Mouse (Mus musculus): ENCODE measurements around the gene Ppp2r3c. TPM values are rescaled to one million over a fixed set of nuclear protein-coding genes. Genes with fewer than 3 reads are reported as not detected.
"Not testable (repeated sequence)": the region's sequence is repeated elsewhere in the genome, so short reads cannot be mapped to it uniquely, and the experiment has no call there.

The Ppp2r3c gene
- total RNA-seq (2021): 10 to 100 TPM in 1 of 2 experiments, 1 to 10 TPM in 1; 8.9 to 10.4 TPM

GRCm38 (mm10) chr12:55302485-55303441 lies at the start of gene Ppp2r3c:
Gene Ppp2r3c (minus strand): TSS chr12:55302998.
- peak; percentile 90 to 92 for DNase-seq
- intact Hi-C loops (cut with DNase I): loop anchor here (10.0 kb wide), 1 partner anchor 608 kb away; the partner anchor contains the start of gene Eapp

DNA sequence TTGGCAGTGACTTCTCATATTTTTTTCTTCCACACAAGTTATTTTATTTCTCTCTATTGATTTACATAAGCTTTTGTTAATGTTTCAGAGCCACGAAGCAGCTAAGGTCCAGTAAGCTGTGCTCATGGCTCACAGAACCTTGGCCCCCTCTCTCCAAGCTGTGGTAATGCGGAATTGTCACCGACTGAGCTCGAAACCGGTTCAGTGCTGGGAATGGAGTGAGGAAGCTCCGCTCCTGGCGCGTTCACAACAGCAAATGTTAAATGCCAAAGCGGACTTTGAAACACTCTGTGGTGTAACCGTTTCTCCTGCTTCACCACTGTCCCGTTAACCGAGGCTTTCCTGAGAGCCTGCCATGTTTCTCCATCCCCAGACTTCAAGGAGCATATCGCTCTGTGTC lies 41.8 kb upstream of the Ppp2r3c start:
- peak; percentile 13 to 24 for DNase-seq
- intact Hi-C loops (cut with DNase I): no loop called here

DNA sequence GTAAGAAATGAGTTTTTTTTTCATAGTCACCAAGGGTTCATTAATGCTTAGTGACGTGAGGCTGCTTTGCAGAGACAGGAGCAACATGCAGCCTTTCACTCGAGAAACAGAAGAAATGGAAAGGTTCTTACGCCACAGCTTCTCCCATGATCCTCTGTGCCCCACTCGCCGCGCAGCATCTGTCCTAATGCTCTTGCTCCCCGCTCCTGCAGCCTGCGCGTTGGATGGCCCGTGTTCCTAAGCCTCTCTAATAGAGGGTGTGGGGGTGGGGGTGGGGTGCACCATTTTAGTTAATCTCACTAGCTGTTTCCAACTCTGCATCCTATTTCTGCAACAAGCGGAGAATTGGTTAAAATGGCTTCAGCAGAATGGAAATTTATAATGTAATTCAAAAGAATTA lies 41.2 kb upstream of the Ppp2r3c start:
- intact Hi-C loops (cut with DNase I): no loop called here
- no peak for DNase-seq

- DNase-seq; intact Hi-C loops (cut with DNase I): not testable (repeated sequence)
These were observed 40.2 kb upstream of the Ppp2r3c start for GRCm38 (mm10) chr12:55343045-55343444.

DNA sequence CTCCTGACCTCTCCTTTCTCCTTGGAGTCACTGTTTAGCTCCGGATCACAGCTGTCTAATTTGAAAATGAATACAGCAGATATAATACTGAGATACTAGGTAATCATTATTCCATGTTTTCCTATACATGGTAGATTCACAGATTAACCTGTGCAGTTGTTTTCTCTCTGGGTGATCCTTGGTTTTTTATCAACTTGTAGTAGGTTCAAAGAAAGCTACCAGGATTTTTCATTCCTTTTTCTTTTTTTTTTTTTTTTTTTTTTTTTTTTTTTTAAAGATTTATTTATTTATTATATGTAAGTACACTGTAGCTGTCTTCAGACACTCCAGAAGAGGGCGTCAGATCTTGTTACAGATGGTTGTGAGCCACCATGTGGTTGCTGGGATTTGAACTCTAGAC lies 35.7 kb upstream of the Ppp2r3c start:
- intact Hi-C loops (cut with DNase I); DNase-seq: not testable (repeated sequence)

GRCm38 (mm10) chr12:55333662-55334061 lies 30.9 kb upstream of the Ppp2r3c start:
- no peak for DNase-seq
- intact Hi-C loops (cut with DNase I): no loop called here

DNA sequence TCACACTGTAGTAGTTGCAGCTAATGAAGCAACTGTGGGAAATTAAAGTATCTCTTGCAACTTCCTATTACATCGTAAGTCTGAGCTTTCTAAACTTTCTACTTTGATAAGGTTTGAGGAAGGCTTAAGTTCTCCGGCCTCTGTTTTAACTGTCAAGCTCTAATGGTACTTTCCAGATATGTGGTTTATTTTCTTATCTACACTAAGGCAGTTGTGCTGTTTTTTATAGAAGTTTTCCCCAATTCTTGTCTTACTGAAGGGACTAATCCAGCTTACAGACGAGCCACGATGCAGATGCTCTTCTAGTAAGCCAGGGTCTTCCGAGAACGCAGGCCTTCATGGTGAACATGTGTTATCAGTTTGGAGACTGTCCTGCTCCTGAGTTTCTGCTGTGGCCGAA lies 26.6 kb upstream of the Ppp2r3c start:
- intact Hi-C loops (cut with DNase I): no loop called here
- DNase-seq: no peak

DNA sequence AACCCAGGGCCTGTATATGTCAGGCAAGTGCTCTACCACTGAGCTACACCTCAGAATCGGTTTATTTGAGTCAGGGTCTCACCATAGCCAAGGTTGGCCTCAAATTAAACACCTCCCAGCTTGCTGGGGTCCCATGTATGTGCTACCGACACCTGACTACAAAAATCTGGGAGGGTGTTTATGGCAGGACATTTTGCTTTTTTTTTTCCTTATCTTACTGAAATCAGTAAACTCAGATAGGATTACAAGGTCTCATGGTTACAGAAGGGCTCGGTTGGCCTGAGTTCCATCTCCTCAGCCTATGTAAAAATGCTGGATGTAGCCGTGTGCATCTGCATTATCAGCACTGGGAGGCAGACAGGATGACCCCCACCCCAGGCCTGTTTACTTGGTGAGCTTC lies 26.0 kb upstream of the Ppp2r3c start:
- no peak for DNase-seq
- intact Hi-C loops (cut with DNase I): no loop called here

DNA sequence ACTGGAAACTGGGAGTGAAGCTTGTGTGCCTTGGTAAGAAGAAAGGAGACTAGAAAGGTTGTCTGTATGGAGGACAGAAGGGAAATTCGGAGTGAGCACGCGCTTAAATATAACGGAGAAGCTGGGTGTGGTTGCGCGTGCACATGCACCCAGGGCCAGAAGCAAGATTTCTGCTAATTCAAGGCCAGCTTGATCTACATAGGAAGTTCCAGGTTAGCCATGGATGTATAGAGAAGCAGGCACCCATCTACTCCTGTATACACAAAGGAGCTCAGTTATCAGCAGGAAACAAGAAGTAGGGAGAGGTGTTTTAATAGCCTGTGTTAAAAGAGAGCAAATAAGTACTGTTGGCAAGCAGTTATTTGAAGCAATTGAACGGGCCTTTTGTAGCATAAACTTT lies 22.9 kb upstream of the Ppp2r3c start:
- DNase-seq: no peak
- intact Hi-C loops (cut with DNase I): no loop called here

DNA sequence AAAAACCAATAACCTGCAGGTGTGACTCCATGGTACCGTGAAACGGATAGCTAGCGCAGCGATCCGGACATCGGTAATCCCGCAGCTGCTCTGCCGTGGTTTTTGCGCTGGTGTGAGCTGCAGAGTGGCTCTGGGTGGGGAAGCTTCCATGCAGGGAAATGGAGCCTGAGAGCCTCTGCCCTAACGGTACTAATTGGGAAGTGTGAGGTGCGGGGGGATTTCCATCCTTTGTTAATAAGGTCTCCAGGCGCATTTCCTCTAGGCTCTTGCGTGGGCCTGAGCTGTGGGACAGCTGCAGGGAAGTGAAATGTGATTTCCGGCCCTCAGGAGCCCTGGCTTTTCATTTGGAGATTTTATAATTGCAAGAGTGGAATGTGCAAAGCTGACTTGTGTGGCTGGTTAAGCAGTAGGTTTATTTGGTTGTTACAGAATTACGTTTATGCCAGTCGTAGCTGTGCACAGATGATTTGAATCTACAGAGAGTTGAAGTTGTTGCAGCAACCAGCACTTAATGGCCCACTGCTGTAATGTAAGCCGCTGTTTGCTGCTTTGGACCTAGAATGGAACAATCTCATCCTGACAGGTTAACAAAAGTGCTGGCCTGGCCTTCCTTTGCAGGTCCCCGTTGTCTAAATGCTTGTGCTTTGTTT lies 19.0 kb upstream of the Ppp2r3c start:
- DNase-seq: peak; percentile 24 to 32
- intact Hi-C loops (cut with DNase I): no loop called here

DNA sequence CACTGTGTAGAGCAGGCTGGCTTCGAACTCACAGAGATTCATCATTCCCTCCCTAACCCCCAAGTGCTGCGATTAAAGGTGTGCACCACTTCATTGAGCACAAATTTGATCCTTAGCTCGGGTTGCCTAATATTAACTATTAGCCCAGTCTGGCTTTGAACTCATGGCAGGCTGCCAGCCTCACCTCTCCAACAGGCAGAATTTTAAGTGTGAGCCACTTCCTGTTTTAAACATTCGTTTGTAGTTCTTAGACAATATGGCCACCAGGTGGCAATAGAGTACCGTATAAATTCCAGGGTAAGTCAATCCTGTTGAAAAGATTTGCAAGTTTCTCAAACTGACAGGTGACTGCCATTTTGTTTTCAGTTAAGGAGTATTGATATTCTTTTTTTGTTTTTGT lies 12.4 kb upstream of the Ppp2r3c start:
- intact Hi-C loops (cut with DNase I): loop anchor here (1.0 to 2.0 kb wide), 2 partner anchors 40 to 184 kb away; no protein-coding TSS in a partner anchor
- DNase-seq: peak; percentile 73 to 74

DNA sequence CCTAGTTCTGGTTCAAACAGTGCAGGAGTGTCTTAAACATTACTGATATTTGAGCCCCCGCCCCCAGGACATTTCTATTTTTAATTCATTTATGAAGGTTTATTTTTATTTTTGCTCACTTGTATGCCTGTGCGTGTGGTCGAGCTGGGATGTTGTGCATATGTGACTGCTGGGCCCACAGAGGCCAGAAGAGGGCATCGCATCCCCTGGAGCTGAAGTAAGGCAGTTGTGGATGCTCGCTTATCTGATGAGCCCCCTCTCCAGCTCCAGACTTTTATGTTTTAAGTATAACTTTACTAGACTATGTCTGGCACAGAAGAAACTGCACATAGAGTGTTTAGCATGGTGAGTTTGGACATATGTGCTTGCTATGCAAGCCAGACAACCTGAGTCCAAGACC lies 11.1 kb upstream of the Ppp2r3c start:
- intact Hi-C loops (cut with DNase I): loop anchor here (2.0 to 5.0 kb wide), 2 partner anchors 41 to 518 kb away; no protein-coding TSS in a partner anchor

DNA sequence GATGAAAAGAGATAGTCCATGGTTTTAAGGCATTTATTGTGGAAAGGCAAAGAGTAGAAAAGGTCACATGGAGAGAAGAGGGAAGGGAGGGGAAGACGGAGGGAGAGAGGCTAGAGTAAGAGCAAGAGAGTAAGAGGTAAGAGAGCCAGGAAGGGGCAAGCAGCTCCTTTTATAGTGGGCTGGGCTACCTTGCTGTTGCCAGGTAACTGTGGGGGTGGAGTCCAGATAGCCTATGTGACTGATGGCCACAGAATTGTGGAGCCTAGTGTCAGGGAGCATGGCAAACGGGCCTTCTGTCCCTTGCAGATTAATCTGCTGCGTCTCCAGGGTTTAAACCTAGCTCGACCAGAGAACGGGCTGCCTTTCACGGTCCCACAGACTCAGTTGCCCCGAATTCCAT lies 9.0 kb upstream of the Ppp2r3c start:
- no peak for DNase-seq
- intact Hi-C loops (cut with DNase I): loop anchor here (5.0 kb wide), 1 partner anchor 520 kb away; no protein-coding TSS in a partner anchor

More for the DNA sequence above, 11.1 kb upstream of the Ppp2r3c start:
- DNase-seq: no peak

- intact Hi-C loops (cut with DNase I): loop anchor here (10.0 kb wide), 1 partner anchor 615 kb away; the partner anchor contains the start of gene Eapp
These were observed 6.7 kb upstream of the Ppp2r3c start for GRCm38 (mm10) chr12:55309501-55309900.

DNA sequence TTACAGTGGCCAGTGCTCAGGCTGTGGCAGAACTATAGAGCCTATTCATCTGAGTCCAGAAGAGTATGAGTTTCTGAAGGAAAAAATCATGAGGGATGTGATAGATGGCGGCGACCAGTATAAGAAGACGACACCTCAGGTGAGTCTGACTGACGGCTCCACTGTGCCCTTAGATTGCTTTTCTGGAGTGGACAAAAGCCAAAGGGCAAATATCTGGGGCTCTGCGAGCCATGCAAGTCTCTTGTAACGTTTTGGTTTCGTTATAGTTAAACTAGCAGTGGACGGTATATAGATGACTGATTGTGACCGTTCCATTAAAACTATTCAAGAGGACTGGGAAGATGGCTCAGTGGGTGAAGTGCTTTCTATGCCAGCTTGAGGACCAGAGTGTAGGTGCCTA lies 5.9 kb upstream of the Ppp2r3c start:
- DNase-seq: no peak
- intact Hi-C loops (cut with DNase I): loop anchor here (10.0 kb wide), 1 partner anchor 614 kb away; the partner anchor contains the start of gene Eapp

More at GRCm38 (mm10) chr12:55309501-55309900, 6.7 kb upstream of the Ppp2r3c start:
- no peak for DNase-seq

DNA sequence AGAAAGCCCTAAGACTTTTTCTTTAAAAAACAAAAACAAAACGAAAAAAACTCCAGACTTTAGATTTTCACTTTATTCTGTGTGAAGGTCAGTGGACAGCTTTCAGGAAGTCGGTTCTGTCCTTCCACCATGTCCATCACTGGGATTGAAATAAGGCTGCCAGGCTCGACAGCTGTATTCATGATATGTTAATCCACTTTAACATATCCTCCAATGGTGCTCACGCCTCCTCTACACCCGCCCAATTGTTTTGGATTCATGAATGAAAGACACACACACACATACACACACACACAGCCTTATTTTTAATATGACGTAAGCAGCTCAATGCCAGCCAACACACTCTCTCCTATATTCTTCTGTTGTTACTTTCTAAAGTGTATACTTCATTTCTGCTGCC lies 4.8 kb upstream of the Ppp2r3c start:
- intact Hi-C loops (cut with DNase I): loop anchor here (10.0 kb wide), 1 partner anchor 613 kb away; the partner anchor contains the start of gene Eapp
- DNase-seq: no peak

DNA sequence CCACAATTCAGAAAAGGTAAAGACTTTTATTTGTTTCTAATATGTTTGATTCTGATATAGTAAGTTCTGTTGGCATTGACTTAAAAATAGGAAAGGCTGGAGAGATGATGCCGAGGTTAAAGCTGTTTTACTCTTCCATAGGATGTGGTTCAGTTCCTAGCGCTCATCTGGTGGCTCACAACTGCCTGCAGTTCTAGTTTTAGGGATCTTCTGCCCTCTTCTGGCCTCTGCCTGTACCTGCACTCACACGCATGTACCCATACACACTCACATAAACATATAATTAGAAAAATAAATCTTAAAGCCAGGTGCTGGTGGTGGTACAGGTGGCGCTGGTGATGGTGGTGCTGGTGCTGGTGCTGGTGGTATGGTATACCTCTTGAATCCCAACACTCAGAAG lies 3.6 kb upstream of the Ppp2r3c start:
- DNase-seq: no peak
- intact Hi-C loops (cut with DNase I): loop anchor here (10.0 kb wide), 1 partner anchor 612 kb away; the partner anchor contains the start of gene Eapp

DNA sequence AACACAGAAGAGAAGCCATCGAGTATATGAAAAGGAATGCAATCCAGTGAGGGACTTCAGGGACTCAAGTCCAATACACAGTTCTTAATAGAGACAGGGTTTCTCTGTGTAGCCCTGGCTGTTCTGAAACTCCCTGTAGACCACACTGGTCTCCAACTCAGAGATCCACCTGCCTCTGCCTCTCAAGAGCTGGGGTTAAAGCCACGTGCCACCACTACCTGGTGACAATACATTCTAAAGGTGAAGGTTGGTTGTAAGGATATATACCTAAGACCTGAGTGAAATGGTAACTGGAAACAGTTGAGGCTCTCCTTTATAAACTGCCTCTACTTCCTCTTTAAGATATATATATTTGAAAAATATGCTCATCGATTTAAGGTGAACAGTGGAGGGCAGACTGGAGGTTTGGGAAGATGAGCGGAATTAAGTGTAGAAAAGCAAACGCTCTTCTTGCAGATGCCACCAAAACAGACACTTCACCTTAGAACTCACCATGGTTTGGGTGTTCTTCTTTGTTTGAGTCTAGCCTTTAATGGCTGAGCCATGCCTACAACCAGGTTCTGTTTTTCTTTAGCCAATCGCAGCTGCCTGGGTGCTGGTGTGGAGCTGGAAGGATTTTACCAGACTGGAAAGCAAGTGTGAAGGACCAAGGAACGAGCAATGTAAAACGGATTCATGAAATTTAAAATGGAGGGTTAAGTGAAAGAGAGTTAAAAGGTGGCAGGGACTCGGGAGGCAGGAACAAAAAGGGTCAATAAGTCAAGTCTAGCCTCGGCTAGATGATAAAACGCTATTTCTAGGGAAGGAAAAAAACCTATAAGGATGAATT lies 1.1 kb downstream of the Ppp2r3c start:
- intact Hi-C loops (cut with DNase I): loop anchor here (10.0 kb wide), 1 partner anchor 607 kb away; the partner anchor contains the start of gene Eapp
- DNase-seq: peak in 1 of 2 experiments; percentile 24

GRCm38 (mm10) chr12:55300820-55301351 lies 1.9 kb downstream of the Ppp2r3c start:
- intact Hi-C loops (cut with DNase I): loop anchor here (10.0 kb wide), 1 partner anchor 606 kb away; the partner anchor contains the start of gene Eapp
- DNase-seq: no peak

DNA sequence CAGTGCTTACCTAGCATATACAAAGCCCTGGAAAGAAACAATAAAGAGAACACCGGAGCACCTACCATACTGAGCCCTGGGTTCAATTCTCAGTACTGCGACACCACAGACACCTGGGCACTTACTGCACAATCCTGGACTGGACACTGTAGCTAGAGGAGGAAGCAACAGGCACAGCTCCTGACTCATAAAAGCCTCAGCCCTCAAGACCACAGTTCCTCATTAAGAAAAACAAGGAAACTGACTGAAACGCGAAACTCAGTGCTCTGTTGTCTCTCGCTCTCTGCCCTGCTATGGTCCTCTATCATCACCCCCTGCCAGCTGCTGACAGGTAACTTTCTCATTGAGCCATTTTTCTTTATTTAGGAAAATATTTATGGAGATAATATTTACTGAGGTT lies 3.5 kb downstream of the Ppp2r3c start, which contains the start of gene 1110008L16Rik:
1110008L16Rik (plus strand) TSS at position 242 of the 400 bp plus-strand sequence.
- intact Hi-C loops (cut with DNase I): no loop called here
- DNase-seq: no peak
